Mouse (Mus musculus) small intestine, adult 2 months (tissue): ENCODE measurements around the gene Map1b.

Experiments
- CTCF ChIP-seq: fragments of 200-500 bp; IDR thresholded peaks from 2 replicates; pipeline ENCODE4 v1.5.1; 2012; ENCODE audit warnings: low read depth, mild to moderate bottlenecking, control low read depth, inconsistent platforms, low read length, moderate library complexity, mixed read lengths; ENCODE audit not compliant: insufficient replicate concordance, insufficient read length; ENCODE audit errors: extremely low read depth
- POLR2A ChIP-seq: fragments of 200-500 bp; IDR thresholded peaks from 2 replicates; pipeline ENCODE4 v1.6.1; 2012; ENCODE audit warnings: low read depth, mild to moderate bottlenecking, control low read depth, inconsistent platforms, low read length, moderate library complexity

- no peak for TF ChIP-seq CTCF
- TF ChIP-seq POLR2A = no peak
Measured at GRCm38 (mm10) chr13:99377055-99377454, 139.3 kb downstream of the Map1b start.
